Mouse (Mus musculus): ENCODE data around the gene Pex11g.

Pex11g gene

GRCm38 (mm10) chr8:3415661-3416060 is 51.8 kb downstream of the Pex11g start:
- no peak for DNase-seq (ENCODE audit: low read depth, low spot score)

GRCm38 (mm10) chr8:3415259-3415658 is 52.2 kb downstream of the Pex11g start:
- DNase-seq (ENCODE audit: low read depth, low spot score), result no peak

GRCm38 (mm10) chr8:3414639-3415190 is 52.8 kb downstream of the Pex11g start:
- peak; percentile 67 for DNase-seq (ENCODE audit: low read depth, low spot score)

GRCm38 (mm10) chr8:3412816-3413215 is 54.7 kb downstream of the Pex11g start:
- no peak for DNase-seq (ENCODE audit: low read depth, low spot score)

- no peak for DNase-seq (ENCODE audit: low read depth, low spot score)
Observed at GRCm38 (mm10) chr8:3411901-3412301, 55.6 kb downstream of the Pex11g start.

- no peak for DNase-seq (ENCODE audit: low read depth, low spot score)
Observed at GRCm38 (mm10) chr8:3411085-3411484, 56.4 kb downstream of the Pex11g start.

- no peak for DNase-seq (ENCODE audit: low read depth, low spot score)
Observed at GRCm38 (mm10) chr8:3407417-3407816, 60.1 kb downstream of the Pex11g start.

All from R1 (cell line).